Mouse (Mus musculus): ENCODE data around the gene Ints14. TPM values are rescaled to one million over a fixed set of nuclear protein-coding genes. Genes with fewer than 3 reads are reported as not detected.

Gene Ints14
- polyA plus RNA-seq, 1 experiment = 19.9 TPM

GRCm38 (mm10) chr9:64930256-64930655, 30.4 kb upstream of the Ints14 start:
- peaks cover 8% of the 10 kb centered on the region for H3K4me1 ChIP-seq (ENCODE audit: control insufficient read depth, insufficient read depth, low read length)
- no peaks in the 10 kb centered on the region for H3K27me3 ChIP-seq (ENCODE audit: control insufficient read depth, insufficient read depth, low read length)
- H3K36me3 ChIP-seq (ENCODE audit: control insufficient read depth, insufficient read depth, low read length) = no peaks in the 10 kb centered on the region
- H3K4me3 ChIP-seq (ENCODE audit: control insufficient read depth, low read depth, low read length) = no peak overlapping the region
- H3K27ac ChIP-seq (ENCODE audit: control insufficient read depth, insufficient read depth, low read depth, low read length) = no peak overlapping the region
- TF ChIP-seq POLR2A (IDR thresholded peaks at IDR 0.05; ENCODE audit: control insufficient read depth, low read depth, low read length) (no peak), CTCF (IDR thresholded peaks at IDR 0.05; ENCODE audit: control insufficient read depth, insufficient read depth, insufficient replicate concordance, low read depth, low read length) (no peak)

GRCm38 (mm10) chr9:64931751-64932610, 28.7 kb upstream of the Ints14 start:
- Histone ChIP-seq H3K36me3 (ENCODE audit: control insufficient read depth, insufficient read depth, low read length) (no peaks in the 10 kb centered on the region), H3K27me3 (ENCODE audit: control insufficient read depth, insufficient read depth, low read length) (no peaks in the 10 kb centered on the region), H3K27ac (ENCODE audit: control insufficient read depth, insufficient read depth, low read depth, low read length) (0 out of 2 replicates have a peak overlapping the region, but pooled peaks have one; percentile 12), H3K4me3 (ENCODE audit: control insufficient read depth, low read depth, low read length) (peak overlapping the region; percentile 21), H3K4me1 (ENCODE audit: control insufficient read depth, insufficient read depth, low read length) (peaks cover 14% of the 10 kb centered on the region)
- TF ChIP-seq CTCF (IDR thresholded peaks at IDR 0.05; ENCODE audit: control insufficient read depth, insufficient read depth, insufficient replicate concordance, low read depth, low read length) (no peak), POLR2A (IDR thresholded peaks at IDR 0.05; ENCODE audit: control insufficient read depth, low read depth, low read length) (no peak)

- TF ChIP-seq CTCF (IDR thresholded peaks at IDR 0.05; ENCODE audit: control insufficient read depth, insufficient read depth, insufficient replicate concordance, low read depth, low read length) (no peak), POLR2A (IDR thresholded peaks at IDR 0.05; ENCODE audit: control insufficient read depth, low read depth, low read length) (no peak)
- Histone ChIP-seq H3K27ac (ENCODE audit: control insufficient read depth, insufficient read depth, low read depth, low read length) (no peak overlapping the region), H3K27me3 (ENCODE audit: control insufficient read depth, insufficient read depth, low read length) (no peaks in the 10 kb centered on the region), H3K36me3 (ENCODE audit: control insufficient read depth, insufficient read depth, low read length) (no peaks in the 10 kb centered on the region), H3K4me3 (ENCODE audit: control insufficient read depth, low read depth, low read length) (no peak overlapping the region; the same call in 1 of the 2 replicates), H3K4me1 (ENCODE audit: control insufficient read depth, insufficient read depth, low read length) (peaks cover 14% of the 10 kb centered on the region)
These were observed 26.5 kb upstream of the Ints14 start for GRCm38 (mm10) chr9:64934015-64934754.

GRCm38 (mm10) chr9:64936508-64936907, 24.2 kb upstream of the Ints14 start:
- peak overlapping the region; percentile 6; the same call in 1 of the 2 replicates for H3K4me3 ChIP-seq (ENCODE audit: control insufficient read depth, low read depth, low read length)
- H3K36me3 ChIP-seq (ENCODE audit: control insufficient read depth, insufficient read depth, low read length) = no peaks in the 10 kb centered on the region
- no peaks in the 10 kb centered on the region for H3K27me3 ChIP-seq (ENCODE audit: control insufficient read depth, insufficient read depth, low read length)
- peaks cover 16% of the 10 kb centered on the region for H3K4me1 ChIP-seq (ENCODE audit: control insufficient read depth, insufficient read depth, low read length)
- H3K27ac ChIP-seq (ENCODE audit: control insufficient read depth, insufficient read depth, low read depth, low read length) = no peak overlapping the region
- TF ChIP-seq POLR2A (IDR thresholded peaks at IDR 0.05; ENCODE audit: control insufficient read depth, low read depth, low read length) (no peak), CTCF (IDR thresholded peaks at IDR 0.05; ENCODE audit: control insufficient read depth, insufficient read depth, insufficient replicate concordance, low read depth, low read length) (peak; percentile 54; the same call in 1 of the 2 replicates)

GRCm38 (mm10) chr9:64937491-64937890, 23.2 kb upstream of the Ints14 start:
- Histone ChIP-seq H3K36me3 (ENCODE audit: control insufficient read depth, insufficient read depth, low read length) (no peaks in the 10 kb centered on the region), H3K27me3 (ENCODE audit: control insufficient read depth, insufficient read depth, low read length) (no peaks in the 10 kb centered on the region), H3K4me3 (ENCODE audit: control insufficient read depth, low read depth, low read length) (no peak overlapping the region), H3K27ac (ENCODE audit: control insufficient read depth, insufficient read depth, low read depth, low read length) (no peak overlapping the region), H3K4me1 (ENCODE audit: control insufficient read depth, insufficient read depth, low read length) (peaks cover 16% of the 10 kb centered on the region)
- TF ChIP-seq POLR2A (IDR thresholded peaks at IDR 0.05; ENCODE audit: control insufficient read depth, low read depth, low read length) (no peak), CTCF (IDR thresholded peaks at IDR 0.05; ENCODE audit: control insufficient read depth, insufficient read depth, insufficient replicate concordance, low read depth, low read length) (no peak)

GRCm38 (mm10) chr9:64938535-64938934, 22.2 kb upstream of the Ints14 start:
- TF ChIP-seq POLR2A (IDR thresholded peaks at IDR 0.05; ENCODE audit: control insufficient read depth, low read depth, low read length) = no peak
- TF ChIP-seq CTCF (IDR thresholded peaks at IDR 0.05; ENCODE audit: control insufficient read depth, insufficient read depth, insufficient replicate concordance, low read depth, low read length) = no peak
- Histone ChIP-seq H3K27me3 (ENCODE audit: control insufficient read depth, insufficient read depth, low read length) (no peaks in the 10 kb centered on the region), H3K4me1 (ENCODE audit: control insufficient read depth, insufficient read depth, low read length) (peaks cover 16% of the 10 kb centered on the region), H3K36me3 (ENCODE audit: control insufficient read depth, insufficient read depth, low read length) (no peaks in the 10 kb centered on the region), H3K4me3 (ENCODE audit: control insufficient read depth, low read depth, low read length) (no peak overlapping the region), H3K27ac (ENCODE audit: control insufficient read depth, insufficient read depth, low read depth, low read length) (no peak overlapping the region)

- Histone ChIP-seq H3K4me3 (ENCODE audit: control insufficient read depth, low read depth, low read length) (no peak overlapping the region), H3K27ac (ENCODE audit: control insufficient read depth, insufficient read depth, low read depth, low read length) (no peak overlapping the region)
- TF ChIP-seq CTCF (IDR thresholded peaks at IDR 0.05; ENCODE audit: control insufficient read depth, insufficient read depth, insufficient replicate concordance, low read depth, low read length) (no peak), POLR2A (IDR thresholded peaks at IDR 0.05; ENCODE audit: control insufficient read depth, low read depth, low read length) (no peak)
These were observed 21.4 kb upstream of the Ints14 start for GRCm38 (mm10) chr9:64939281-64939680.

More at GRCm38 (mm10) chr9:64939281-64939680, 21.4 kb upstream of the Ints14 start:
- H3K27me3 ChIP-seq (ENCODE audit: control insufficient read depth, insufficient read depth, low read length) = no peaks in the 10 kb centered on the region
- H3K36me3 ChIP-seq (ENCODE audit: control insufficient read depth, insufficient read depth, low read length) = no peaks in the 10 kb centered on the region
- peaks cover 13% of the 10 kb centered on the region for H3K4me1 ChIP-seq (ENCODE audit: control insufficient read depth, insufficient read depth, low read length)

Data from testis, adult 2 months (tissue).